Mouse (Mus musculus) heart, adult 8-10 months (tissue): ENCODE measurements around the gene Rspo3. TPM values are rescaled to one million over a fixed set of nuclear protein-coding genes. Genes with fewer than 3 reads are reported as not detected.

Experiments
- DNase-seq: peaks from one replicate; pipeline ENCODE4 v3.0.0; 2022; ENCODE audit warnings: low spot score
- total RNA-seq, 4 experiments: library from RNA; stranded (reverse); gene quantifications; 2 replicates each; pipeline ENCODE4 v1.2.4; 2022

Gene Rspo3
- total RNA-seq: under 1 TPM; 0.22 to 0.53 (median 0.24) TPM

- no peak for DNase-seq
Observed at GRCm38 (mm10) chr10:29535546-29536260, at the start of gene Rspo3. TSS of gene Rspo3 (minus strand) at chr10:29535867.

GRCm38 (mm10) chr10:29581940-29582339, 46.3 kb upstream of the Rspo3 start:
- no peak for DNase-seq

DNA sequence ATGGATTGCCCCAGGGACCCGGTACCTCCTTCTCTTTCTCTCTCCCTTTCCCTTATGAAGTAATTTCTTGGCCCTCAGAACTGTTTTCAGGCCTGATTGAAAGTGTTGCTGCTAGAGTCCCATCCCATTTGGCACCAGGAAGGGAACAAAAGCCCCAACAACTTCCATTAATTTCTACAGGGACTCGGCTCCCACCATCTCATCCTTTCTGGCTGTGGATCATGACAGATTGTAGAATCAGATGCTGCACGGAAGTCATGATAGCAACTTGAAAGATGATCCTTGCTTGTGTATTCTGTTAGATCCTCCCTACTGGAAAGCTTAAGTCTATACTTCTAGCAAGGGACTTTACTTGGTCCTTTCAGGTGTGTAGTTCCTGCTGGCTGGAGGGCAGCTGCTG, 45.8 kb upstream of the Rspo3 start:
- DNase-seq: no peak

GRCm38 (mm10) chr10:29555983-29556382, 20.3 kb upstream of the Rspo3 start:
- no peak for DNase-seq

DNA sequence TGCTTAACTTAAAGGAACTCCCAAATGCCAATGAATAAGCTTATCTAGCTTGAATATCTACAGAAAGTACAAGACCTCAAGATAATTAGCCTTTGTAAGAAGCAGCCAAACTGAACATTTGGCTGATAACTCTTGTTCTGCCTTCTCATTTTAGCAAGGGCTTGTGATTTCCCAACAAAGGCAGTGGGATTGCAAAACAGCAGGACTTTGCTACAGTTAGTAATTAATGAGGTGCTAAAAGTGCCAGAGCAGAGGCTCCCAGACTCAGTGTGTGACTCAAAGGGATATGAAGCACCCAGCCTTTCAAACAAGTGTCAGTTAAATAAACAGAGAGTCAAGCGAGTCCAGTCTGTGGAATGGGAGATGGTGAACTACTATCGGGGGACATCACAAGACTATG, 18.7 kb upstream of the Rspo3 start:
- no peak for DNase-seq

GRCm38 (mm10) chr10:29542982-29543381, 7.3 kb upstream of the Rspo3 start:
- DNase-seq: no peak

DNA sequence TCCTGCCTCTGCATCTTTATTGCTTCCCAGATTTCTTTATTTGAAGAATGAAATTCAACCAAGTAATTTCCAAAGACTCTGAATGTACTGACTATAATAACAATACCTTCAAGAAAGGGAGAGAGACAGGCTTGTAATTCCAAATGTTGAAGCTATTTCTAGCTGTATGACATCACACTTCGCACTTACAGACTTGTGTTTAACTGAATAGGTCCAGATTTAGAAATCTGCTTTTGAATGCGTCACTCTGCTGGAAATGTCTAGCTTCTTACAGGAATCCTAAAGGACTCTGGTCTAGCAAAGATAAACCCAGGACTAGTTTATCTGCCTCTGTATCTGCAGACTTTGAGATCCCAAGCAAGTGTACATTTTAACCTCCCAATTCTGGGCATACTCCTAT, 3.8 kb upstream of the Rspo3 start:
- no peak for DNase-seq

- no peak for DNase-seq
Observed at GRCm38 (mm10) chr10:29538791-29539190, 3.1 kb upstream of the Rspo3 start.

DNA sequence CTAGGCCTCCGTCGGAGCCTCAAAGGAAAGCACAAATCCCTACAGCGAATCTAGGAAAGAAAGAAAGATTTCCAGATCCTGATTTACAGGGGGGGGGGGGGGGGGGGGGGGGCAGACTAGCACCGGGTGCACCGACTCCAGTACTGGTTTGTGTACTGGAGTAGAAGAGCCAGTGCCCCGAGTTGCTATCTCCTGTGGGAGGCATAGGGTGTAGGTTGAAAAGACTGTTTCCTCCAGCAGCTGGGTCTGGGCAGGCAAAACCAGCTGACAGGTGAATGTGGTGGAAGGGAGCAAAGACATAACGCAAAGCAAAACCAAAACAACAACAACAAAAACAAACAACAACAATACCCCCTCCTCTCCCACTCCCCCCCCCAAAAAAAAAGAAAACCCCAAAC, 838 bp downstream of the Rspo3 start:
- no peak for DNase-seq

GRCm38 (mm10) chr10:29533846-29534829, 1.5 kb downstream of the Rspo3 start:
- no peak for DNase-seq

DNA sequence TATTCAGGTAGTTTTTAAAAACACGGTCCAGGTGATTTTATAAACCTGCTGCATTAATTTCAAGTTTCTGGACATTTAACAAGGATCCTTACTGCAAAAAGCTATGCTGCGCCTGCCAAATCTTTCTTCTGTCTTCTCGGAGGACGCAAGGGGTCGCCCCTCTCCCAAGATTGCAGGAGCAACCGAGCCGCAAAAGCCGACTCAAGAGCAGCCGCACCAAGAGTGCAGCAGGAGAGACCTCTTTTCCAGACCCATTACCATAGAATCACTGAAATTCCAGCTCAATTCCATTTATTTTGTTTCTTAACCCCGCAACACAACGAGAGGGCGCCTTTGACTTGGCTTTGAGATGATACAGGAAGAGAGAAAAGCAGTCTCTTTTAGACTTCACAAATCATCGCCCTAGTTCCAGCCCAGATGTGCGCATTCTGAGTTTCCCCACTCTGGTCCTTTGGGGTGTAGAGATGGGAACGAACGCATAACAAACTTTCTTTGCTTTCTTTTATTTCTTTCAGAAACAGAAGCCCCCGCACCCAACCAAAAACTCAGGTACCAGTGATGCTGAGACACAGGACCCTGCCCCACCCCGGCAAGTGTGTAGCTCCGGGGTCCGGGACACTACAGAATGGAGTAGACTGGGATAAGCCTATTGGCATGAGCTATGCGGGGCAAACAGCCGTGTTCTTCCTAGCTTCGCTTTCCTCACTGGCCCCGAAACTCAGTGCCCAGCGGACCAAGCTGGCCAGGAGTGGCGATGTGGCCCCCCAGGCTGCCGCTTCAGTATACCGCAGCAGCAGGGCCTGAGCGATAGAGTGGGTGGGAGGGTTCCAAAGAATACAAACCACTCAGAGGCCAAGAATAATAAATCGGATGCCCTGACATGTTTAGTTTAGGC, 2.6 kb downstream of the Rspo3 start:
- DNase-seq: peak; percentile 33

DNA sequence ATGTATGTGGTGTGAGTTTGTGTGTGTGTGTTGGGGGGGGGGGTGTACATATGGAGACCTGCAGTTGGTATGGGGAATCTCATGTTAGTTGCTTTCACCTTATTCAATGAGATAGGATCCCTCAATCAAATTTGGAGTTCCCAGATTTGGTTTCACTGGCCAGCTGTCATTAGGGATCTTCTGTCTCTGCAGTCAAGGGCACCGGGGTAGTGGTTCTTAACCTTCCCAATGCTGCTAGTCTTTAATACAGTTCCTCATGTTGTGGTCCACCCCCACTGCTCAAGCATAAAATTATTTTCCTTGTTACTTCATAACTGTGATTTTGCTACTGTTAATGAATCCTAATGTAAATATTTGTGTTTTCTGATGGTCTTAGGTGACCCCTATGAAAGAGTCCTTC, 22.1 kb downstream of the Rspo3 start:
- no peak for DNase-seq

- no peak for DNase-seq
Observed at GRCm38 (mm10) chr10:29508167-29508566, 27.5 kb downstream of the Rspo3 start.

GRCm38 (mm10) chr10:29497205-29497822, 38.4 kb downstream of the Rspo3 start:
- no peak for DNase-seq

DNA sequence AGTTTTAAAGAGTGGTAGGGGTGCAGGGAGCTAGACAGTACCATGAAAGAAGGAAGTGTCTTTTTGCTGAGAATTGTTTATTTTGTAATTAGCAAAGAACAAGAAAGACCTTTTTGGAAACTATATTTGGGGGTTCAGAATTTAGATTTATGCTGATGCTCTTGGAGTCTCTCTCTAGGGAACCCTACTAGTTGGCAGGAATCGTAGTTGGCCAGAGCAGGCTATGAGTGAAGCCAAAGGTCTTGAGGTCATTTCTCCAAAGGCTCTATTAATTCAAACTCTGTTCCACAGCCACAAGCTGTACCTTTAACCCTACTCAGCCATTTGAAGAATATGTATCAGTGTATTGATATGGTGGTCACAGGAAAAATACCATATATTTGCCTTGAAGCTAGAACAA, 41.7 kb downstream of the Rspo3 start:
- DNase-seq: peak; percentile 9

DNA sequence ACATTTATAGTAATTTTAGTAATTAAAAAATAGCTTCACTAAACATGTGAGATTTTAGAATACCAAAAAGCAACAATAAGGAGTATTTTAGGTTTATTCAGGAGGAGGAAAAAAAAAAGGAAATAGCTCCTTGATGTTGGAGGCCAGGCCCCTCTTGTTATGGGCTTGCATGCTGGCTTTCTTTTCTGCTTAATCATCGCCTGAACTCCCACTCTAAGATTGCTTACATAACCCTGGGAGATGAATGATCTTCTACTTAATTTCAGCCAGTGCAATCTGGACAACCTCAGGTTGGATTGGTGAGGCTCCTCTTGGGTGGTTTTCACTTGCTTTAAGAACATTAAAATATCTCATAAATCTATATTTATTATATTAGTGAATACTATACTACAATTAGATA, 54.7 kb downstream of the Rspo3 start:
- DNase-seq: no peak

GRCm38 (mm10) chr10:29479401-29479800, 56.3 kb downstream of the Rspo3 start:
- no peak for DNase-seq

GRCm38 (mm10) chr10:29470454-29470853, 65.2 kb downstream of the Rspo3 start:
- no peak for DNase-seq

DNA sequence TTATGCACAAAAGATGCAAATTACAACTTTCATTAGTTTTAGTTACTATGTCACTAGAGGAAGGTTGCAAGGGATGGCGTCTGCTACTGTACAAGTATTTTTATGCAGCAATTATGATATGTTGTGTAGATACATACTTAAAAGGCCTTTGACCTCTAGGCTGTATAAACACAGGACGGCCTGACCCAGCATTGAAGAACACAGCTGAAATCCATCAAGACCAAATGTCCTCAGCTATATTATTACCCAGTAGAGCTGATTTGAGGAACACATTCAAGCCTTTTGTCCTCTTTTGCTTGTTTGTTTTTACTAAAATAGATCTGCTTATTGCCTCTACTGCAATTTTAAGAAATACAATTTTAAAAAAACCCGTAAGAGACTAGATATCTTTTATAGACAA, 75.6 kb downstream of the Rspo3 start:
- DNase-seq: no peak

DNA sequence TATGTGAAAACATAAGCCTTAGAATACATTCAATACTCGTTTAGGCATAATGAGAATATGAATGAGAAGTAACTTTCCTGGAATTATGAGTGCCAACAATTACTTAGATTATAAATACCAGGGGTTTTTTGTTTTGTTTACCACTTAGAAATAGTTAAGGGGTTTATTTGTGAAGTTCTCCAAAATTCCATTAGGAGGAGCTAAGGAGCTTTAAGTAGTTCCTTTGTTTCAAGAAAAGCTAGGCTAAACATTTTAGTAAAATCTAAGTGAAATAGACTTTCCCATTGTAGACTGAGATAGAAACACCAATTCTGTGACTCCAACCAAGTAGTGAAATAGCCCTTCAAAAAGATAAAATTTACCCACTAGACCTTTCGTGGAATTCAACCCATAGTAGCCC, 76.0 kb downstream of the Rspo3 start:
- no peak for DNase-seq

DNA sequence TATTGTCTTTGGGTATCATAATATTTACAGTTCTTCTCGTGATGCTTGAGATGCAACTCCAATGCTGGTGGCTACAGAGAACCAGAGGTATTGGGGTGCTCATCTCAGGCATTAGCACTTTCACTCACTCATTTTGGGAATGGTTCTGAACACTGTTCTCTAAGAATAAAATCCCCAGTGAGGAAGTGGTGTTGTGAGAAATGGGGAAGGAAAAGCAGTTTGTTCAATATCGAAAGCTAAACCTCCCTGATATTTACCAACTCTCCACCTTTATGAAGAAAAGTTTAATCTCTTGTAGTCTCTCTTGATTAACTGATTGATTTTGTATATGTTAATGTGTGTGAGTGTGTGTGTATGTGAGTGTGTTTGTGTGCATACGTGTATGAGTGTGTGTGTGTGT, 90.6 kb downstream of the Rspo3 start:
- DNase-seq: no peak
